Mouse (Mus musculus) cortical plate, adult 2 months (tissue): Measurements from ENCODE around the gene Ganab.

Source experiments
- CTCF ChIP-seq: fragments of 200-500 bp; IDR thresholded peaks from 2 replicates; pipeline ENCODE4 v1.5.1; 2011; ENCODE audit warnings: mild to moderate bottlenecking, control low read depth, low read length; ENCODE audit not compliant: insufficient read depth; ENCODE audit errors: extremely low read depth
- POLR2A ChIP-seq: fragments of 200-500 bp; IDR thresholded peaks from 2 replicates; pipeline ENCODE4 v1.6.1; 2011; ENCODE audit warnings: mild to moderate bottlenecking, low read length, control low read depth; ENCODE audit not compliant: insufficient read depth; ENCODE audit errors: extremely low read depth

DNA sequence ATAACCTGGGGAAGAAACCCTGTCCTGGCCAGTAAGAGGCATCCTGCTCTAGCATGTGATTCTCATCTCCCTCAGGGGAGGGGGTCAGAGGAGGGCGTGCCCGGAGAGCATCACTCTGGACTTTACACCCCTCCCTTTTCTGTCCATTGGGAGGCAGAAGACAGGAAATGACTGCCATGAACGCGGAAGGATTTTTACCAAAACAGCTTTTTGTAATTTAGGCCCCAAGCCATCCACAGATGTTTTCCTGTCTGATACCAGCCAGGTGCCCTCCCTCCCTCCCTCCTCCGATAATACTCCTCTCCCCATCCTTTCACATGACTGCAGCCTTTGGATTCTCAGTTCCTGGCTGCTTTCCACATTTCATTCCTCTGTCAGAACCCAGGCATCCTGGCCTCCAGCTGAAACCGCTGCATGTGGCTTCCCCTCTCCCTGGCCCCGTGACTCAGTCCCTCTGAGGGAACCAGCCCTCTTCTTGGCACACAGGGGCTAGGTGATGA, 47.4 kb upstream of the Ganab start, which contains the start of gene Lrrn4cl:
- TF ChIP-seq POLR2A (no peak), CTCF (no peak)
